Mouse (Mus musculus) thymus, adult 2 months (tissue): ENCODE measurements around the gene Creb3l2. TPM values are rescaled to one million over a fixed set of nuclear protein-coding genes. Genes with fewer than 3 reads are reported as not detected.

Experiments used
- DNase-seq: peaks from one replicate; pipeline ENCODE4 v3.0.0; 2021
- H3K27ac ChIP-seq: fragments of 200-500 bp; 2 replicates; pipeline ENCODE4 v1.5.1; 2012; ENCODE audit warnings: low read length, control low read depth; ENCODE audit not compliant: control insufficient read depth, insufficient read depth
- H3K27me3 ChIP-seq: fragments of 200-500 bp; 2 replicates; pipeline ENCODE4 v1.6.1; 2012; ENCODE audit warnings: mild to moderate bottlenecking, low read length, moderate library complexity, mixed read lengths; ENCODE audit not compliant: control insufficient read depth, insufficient read depth
- H3K36me3 ChIP-seq: fragments of 200-500 bp; 2 replicates; pipeline ENCODE4 v1.6.1; 2012; ENCODE audit warnings: mild to moderate bottlenecking, low read length, moderate library complexity; ENCODE audit not compliant: control insufficient read depth, insufficient read depth
- H3K4me1 ChIP-seq: fragments of 200-500 bp; replicated peaks from 2 replicates; pipeline ENCODE4 v1.6.1; 2012; ENCODE audit warnings: low read length; ENCODE audit not compliant: control insufficient read depth, insufficient read depth
- H3K4me3 ChIP-seq: fragments of 200-500 bp; 2 replicates; pipeline ENCODE4 v1.5.1; 2012; ENCODE audit warnings: mild to moderate bottlenecking, low read length, control low read depth, moderate library complexity; ENCODE audit not compliant: control insufficient read depth, insufficient read depth
- CTCF ChIP-seq: fragments of 200-500 bp; IDR thresholded peaks from 2 replicates; pipeline ENCODE4 v1.5.1; 2012; ENCODE audit warnings: mild to moderate bottlenecking, control low read depth, low read length, moderate library complexity, borderline replicate concordance; ENCODE audit not compliant: control insufficient read depth, poor library complexity, insufficient read depth; ENCODE audit errors: extremely low read depth
- POLR2A ChIP-seq: fragments of 200-500 bp; IDR thresholded peaks from 2 replicates; pipeline ENCODE4 v1.6.1; 2012; ENCODE audit warnings: mild to moderate bottlenecking, low read length, control low read depth, moderate library complexity; ENCODE audit not compliant: control insufficient read depth, poor library complexity, insufficient read depth; ENCODE audit errors: extremely low read depth
- WGBS: fragments of 180-500 bp; shearing (Covaris S2); methylation state at CpG from one replicate; pipeline ENCODE4 v1.1.7; 2018; 5-methylcytosine and 5-hydroxymethylcytosine counted together
- polyA plus RNA-seq: library from polyadenylated mRNA; depleted of rRNA; stranded (reverse); fragments of >200 nt; gene quantifications from 2 replicates; pipeline ENCODE4 v1.2.3, GENCODE M21; 2012

Creb3l2 gene
- polyA plus RNA-seq, 1 experiment: 9.9 TPM

DNA sequence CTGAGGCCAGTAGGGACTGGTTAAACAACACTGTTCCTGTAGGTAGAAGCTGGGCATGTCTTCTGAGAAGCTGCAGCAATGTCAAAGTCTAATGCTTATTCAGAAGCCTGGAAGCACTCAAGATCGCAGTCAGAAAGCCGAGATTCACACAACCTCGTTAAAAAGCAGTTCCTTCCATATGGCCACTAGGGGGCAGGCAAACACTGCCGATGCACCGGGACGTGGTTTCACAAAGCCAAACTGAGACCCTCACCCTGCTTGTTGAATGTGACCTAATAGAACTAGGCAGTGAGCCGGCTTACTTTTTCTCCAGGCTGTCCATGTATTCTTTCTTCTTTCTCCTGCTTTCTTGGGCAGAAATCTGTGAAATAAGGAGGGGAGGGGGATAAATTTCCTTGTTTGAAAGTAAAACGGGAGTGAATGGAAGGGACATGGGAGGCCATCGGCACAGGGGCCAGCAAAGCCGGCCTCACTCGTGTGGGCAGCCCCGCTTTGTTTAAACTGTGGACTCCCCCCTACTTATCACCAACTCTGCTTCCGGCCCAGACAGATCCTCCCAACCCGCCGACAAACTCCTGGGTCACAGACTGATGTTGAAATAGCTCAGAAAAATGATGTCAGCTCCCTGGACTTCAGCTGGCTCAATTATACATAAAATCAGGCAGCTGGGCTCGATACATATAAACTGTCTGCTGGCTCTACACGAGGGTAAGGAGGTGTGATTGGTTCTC, 87.3 kb downstream of the Creb3l2 start:
- DNase-seq: peak; percentile 64
- WGBS: 51% methylated on average over 17 of the region's 17 CpGs
- Histone ChIP-seq H3K36me3 (no peaks in the 10 kb centered on the region), H3K4me3 (no peak overlapping the region), H3K27me3 (no peaks in the 10 kb centered on the region), H3K27ac (no peak overlapping the region), H3K4me1 (no peaks in the 10 kb centered on the region)
- TF ChIP-seq POLR2A (no peak), CTCF (peak; percentile 72; the same call in 1 of the 2 replicates)

DNA sequence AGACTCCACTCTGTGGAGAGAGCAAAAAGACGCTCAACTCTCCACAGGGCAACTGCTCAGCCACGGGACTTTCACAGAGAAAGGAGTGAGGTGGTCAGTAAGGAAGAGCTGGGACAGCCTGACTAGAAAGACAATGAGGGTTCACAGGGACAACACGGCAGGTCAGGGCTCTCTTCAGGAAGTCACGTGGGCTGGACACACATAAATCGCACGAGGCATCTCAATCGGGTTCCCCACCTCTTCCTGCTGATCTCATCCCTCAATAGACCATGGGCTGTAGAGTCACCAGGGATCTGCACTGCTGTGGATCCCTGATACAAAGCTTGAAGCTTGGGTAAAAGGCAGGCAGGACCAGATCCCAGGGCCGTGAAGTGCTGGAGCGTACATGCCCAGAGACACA, 88.3 kb downstream of the Creb3l2 start:
- Histone ChIP-seq H3K4me3 (no peak overlapping the region), H3K27ac (no peak overlapping the region), H3K27me3 (no peaks in the 10 kb centered on the region), H3K36me3 (no peaks in the 10 kb centered on the region), H3K4me1 (no peaks in the 10 kb centered on the region)
- 84% methylated on average over 9 of the region's 9 CpGs for WGBS
- DNase-seq: no peak
- TF ChIP-seq CTCF: no peak
- TF ChIP-seq POLR2A: no peak

DNA sequence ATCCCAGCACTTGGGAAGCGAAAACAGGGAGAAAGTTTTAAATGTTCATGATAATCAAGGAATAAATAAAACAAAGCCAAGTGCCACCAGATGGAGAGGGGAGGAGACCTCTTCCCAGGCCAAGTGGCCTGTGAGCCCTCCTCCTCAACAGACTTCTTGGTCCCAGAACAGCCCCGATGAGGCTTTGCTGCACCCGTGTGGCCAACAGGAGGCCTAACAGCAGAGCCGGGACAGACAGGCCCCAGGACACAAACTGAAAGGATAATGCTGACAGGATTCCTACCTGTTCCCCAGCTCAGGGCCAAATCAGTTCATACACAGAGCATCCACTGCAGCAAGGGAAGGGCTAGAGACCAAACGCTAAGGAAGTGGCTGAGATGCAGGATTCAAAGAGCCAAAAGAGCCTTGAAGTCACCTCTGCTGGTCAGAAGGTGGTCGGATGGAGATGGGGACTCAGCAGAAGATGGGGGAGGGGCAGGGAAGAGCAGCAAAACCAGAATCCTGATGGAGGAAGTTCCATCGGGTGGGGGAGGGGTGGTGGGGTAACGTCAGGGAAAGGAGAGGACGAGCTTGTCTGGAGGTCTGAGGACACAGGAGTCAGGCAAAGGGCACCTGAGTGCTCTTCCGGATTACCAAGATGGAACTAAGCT, 90.1 kb downstream of the Creb3l2 start:
- no peak overlapping the region for H3K4me3 ChIP-seq
- TF ChIP-seq POLR2A: no peak
- TF ChIP-seq CTCF: no peak
- 51% methylated on average over 10 of the region's 10 CpGs for WGBS
- H3K4me1 ChIP-seq: no peaks in the 10 kb centered on the region
- no peak overlapping the region for H3K27ac ChIP-seq
- H3K36me3 ChIP-seq: no peaks in the 10 kb centered on the region
- no peaks in the 10 kb centered on the region for H3K27me3 ChIP-seq
- peak; percentile 25 for DNase-seq

DNA sequence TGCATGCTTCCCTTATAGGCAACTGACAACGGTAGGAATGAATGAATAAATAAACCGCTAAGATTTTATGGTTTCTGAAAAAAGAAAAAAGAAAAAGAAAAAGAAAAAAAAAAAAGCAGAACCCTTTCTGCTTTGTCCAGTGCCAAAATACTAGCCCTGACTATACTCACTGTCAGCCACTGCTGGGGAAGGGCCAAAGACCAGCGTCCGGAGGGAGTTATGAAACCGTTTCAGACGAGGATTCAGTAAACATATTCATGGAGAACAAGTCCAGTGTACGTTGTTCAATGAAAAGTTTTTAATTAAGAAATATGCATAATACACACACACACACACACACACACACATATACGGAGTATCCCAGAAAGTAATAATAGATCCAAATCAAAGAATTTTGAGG, 91.6 kb downstream of the Creb3l2 start:
- Histone ChIP-seq H3K4me3 (no peak overlapping the region), H3K27me3 (no peaks in the 10 kb centered on the region), H3K27ac (no peak overlapping the region), H3K4me1 (no peaks in the 10 kb centered on the region), H3K36me3 (no peaks in the 10 kb centered on the region)
- WGBS: 95% methylated on average over 8 of the region's 8 CpGs
- no peak for DNase-seq
- TF ChIP-seq CTCF: no peak
- TF ChIP-seq POLR2A: no peak

DNA sequence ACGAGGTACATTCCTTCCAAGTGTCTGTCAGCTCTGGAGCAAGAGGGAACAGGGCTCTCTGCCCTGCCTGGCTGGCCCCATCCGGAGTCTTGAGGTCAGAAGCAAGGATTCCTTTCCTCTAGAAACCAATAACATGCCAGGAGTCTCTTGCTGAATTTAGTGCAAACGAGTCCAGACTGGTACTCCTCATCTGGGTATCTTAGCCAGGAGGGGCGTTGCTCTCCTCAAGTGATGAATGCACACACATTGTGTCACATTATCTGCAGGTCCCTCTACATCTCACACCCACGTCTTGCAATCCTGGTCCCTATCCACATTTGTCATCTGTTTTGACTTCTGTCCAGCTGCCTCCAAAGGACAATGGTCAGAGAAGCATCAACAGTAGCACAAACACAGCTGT, 94.3 kb downstream of the Creb3l2 start:
- Histone ChIP-seq H3K4me3 (no peak overlapping the region), H3K27ac (no peak overlapping the region), H3K36me3 (no peaks in the 10 kb centered on the region), H3K4me1 (no peaks in the 10 kb centered on the region), H3K27me3 (no peaks in the 10 kb centered on the region)
- 97% methylated on average over 5 of the region's 5 CpGs for WGBS
- TF ChIP-seq CTCF (no peak), POLR2A (no peak)
- DNase-seq: no peak

DNA sequence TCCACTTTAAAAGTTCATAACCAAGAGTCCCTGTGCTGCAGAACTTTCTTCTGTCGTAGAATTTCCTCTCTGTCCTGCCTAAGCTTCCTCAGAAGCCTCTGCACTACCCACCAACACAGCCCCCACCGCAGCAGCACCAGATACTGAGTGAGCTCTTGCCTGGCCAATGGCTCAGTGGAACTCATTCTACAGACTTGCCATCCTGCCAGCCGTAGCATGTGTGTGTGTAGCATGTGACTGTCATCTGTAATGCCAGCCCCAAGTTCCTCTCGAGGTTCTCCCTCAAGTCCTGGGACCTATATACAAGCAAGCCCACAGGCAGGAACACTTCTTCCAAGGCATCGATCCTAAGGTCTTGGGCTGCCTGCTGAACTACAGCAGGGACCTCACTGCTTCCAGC, 103.9 kb downstream of the Creb3l2 start:
- no peaks in the 10 kb centered on the region for H3K27me3 ChIP-seq
- TF ChIP-seq CTCF (no peak), POLR2A (no peak)
- 85% methylated on average over 5 of the region's 5 CpGs for WGBS
- DNase-seq: no peak
- H3K36me3 ChIP-seq: no peaks in the 10 kb centered on the region
- no peak overlapping the region for H3K4me3 ChIP-seq
- H3K4me1 ChIP-seq: no peaks in the 10 kb centered on the region
- no peak overlapping the region for H3K27ac ChIP-seq

DNA sequence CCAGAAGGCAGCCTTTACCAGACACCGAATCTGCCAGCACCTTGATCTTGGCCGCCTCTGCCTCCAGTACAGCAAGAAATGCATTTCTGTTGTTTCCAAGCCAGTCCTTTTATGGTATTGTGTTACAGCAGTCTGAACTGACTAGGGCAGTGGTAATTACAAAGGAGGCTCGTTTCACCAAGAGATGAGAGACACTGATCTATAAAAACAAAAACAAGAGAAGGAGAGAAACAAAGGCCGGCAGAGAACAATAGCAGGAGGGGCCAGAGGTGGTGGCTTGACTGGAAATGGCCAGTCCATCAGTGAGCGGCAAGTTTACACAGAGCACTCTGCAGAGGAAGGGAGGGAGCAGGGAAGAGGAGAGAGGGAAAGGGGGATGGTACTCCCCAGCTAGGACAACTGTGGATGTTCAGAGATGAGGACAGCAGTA, 105.1 kb downstream of the Creb3l2 start:
- TF ChIP-seq CTCF (no peak), POLR2A (no peak)
- DNase-seq: no peak
- no peak overlapping the region for H3K4me3 ChIP-seq
- 87% methylated on average over 5 of the region's 5 CpGs for WGBS
- no peaks in the 10 kb centered on the region for H3K4me1 ChIP-seq
- H3K36me3 ChIP-seq: no peaks in the 10 kb centered on the region
- no peak overlapping the region for H3K27ac ChIP-seq
- H3K27me3 ChIP-seq: no peaks in the 10 kb centered on the region
